9 mouse cellular contexts compared by ENCODE assay signal in the genomic region with DNA sequence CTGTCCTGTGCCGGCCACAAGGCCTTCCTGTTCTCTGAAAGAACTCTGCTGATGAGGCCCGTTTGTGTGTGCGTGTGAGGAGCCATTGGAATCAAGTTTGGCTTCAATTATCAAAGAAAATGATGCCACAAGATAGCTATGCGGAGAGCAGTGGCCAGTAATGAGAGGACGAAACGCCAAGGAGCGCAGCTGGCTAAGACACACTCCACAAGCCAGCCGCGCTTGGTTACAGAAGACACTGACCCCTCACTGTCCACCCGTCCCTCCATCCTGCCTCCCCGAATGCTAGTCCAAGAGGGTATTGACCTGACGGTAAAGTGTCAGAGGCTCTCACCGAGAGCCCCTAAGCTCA. TPM values are rescaled to one million over a fixed set of nuclear protein-coding genes. Genes with fewer than 3 reads are reported as not detected.
A peak's percentile ranks its signal among the peaks of the same experiment; 100 is the strongest.
DNase-seq lines count a peak whose midpoint lies in the region; ATAC-seq and TF ChIP-seq lines count a peak whose summit lies in the region.
"Had no signal": no experiment of that assay in that cellular context is flagged by ENCODE, and none has a peak within 500 bp of the region (broad histone marks: within the 10 kb centered on the region; RNA-seq: fewer than 3 reads in every experiment).

No protein-coding gene starts in this region.

- H3K4me1 ChIP-seq in heart, embryonic 14.5 days (ENCODE audit: control insufficient read depth in 2 of 2, insufficient read depth in 2 of 2, low read length in 2 of 2): peaks cover 37 to 49% of the 10 kb centered on the region in 2 experiments
- peaks cover 97% of the 10 kb centered on the region for H3K4me1 ChIP-seq in embryonic facial prominence, embryonic 10.5 days
- peaks cover 7% of the 10 kb centered on the region for H3K4me1 ChIP-seq in forebrain, postnatal 0 days (ENCODE audit: insufficient read depth)
- peaks cover 98% of the 10 kb centered on the region for H3K4me1 ChIP-seq in midbrain, embryonic 13.5 days (replicated peaks)

- no peak for ATAC-seq in heart, embryonic 14.5 days (ENCODE audit: insufficient number of reproducible peaks, insufficient read depth, low FRiP score, low read depth)
- no peak for ATAC-seq in forebrain, postnatal 0 days
- ATAC-seq in midbrain, embryonic 13.5 days: no peak

- DNase-seq in heart, postnatal 36 days: no peak
- no peak for DNase-seq in embryonic facial prominence, embryonic 10.5 days (ENCODE audit: low spot score)
- no peak for DNase-seq in forebrain, postnatal 0 days
- no peak for DNase-seq in embryo, embryonic 10 days (ENCODE audit: low spot score)
- DNase-seq in embryo, embryonic 11 days: no peak
- no peak for DNase-seq in T-cell, adult 2 months (ENCODE audit: low spot score)

- 51% methylated on average over 13 of the region's 13 CpGs for WGBS in heart, embryonic 14.5 days
- WGBS in embryonic facial prominence, embryonic 10.5 days: 21% methylated on average over 13 of the region's 13 CpGs
- 38% methylated on average over 13 of the region's 13 CpGs for WGBS in forebrain, postnatal 0 days
- 17% methylated on average over 13 of the region's 13 CpGs for WGBS in midbrain, embryonic 13.5 days

- H3K9ac ChIP-seq in heart, embryonic 14.5 days (ENCODE audit: low read length): peak overlapping the region; percentile 2; the same call in 1 of the 2 replicates
- H3K9ac ChIP-seq in forebrain, postnatal 0 days: no peak overlapping the region
- H3K9ac ChIP-seq in midbrain, embryonic 13.5 days (replicated peaks): peak overlapping the region; percentile 63

- 0 out of 4 replicates have a peak overlapping the region, but pooled peaks of 1 of the 2 experiments have one; percentile 10 for H3K27ac ChIP-seq in heart, embryonic 14.5 days (replicated peaks in 1 of 2; ENCODE audit: control insufficient read depth in 1 of 2, insufficient read depth in 1 of 2, low read depth in 2 of 2, low read length in 2 of 2)
- H3K27ac ChIP-seq in embryonic facial prominence, embryonic 10.5 days (replicated peaks): peak overlapping the region; percentile 48; the same call in 1 of the 2 replicates
- no peak overlapping the region for H3K27ac ChIP-seq in forebrain, postnatal 0 days (ENCODE audit: low read depth, low read length)
- peak overlapping the region; percentile 60 for H3K27ac ChIP-seq in midbrain, embryonic 13.5 days

- TF ChIP-seq CTCF in forebrain, postnatal 0 days (IDR thresholded peaks at IDR 0.05; ENCODE audit: low read depth): no peak

- H3K27me3 ChIP-seq in heart, embryonic 14.5 days (ENCODE audit: control insufficient read depth, insufficient read depth, low read length): peaks cover 18% of the 10 kb centered on the region
- H3K27me3 ChIP-seq in embryonic facial prominence, embryonic 10.5 days (replicated peaks; ENCODE audit: low read depth, poor library complexity, severe bottlenecking): peaks cover 32% of the 10 kb centered on the region
- no peaks in the 10 kb centered on the region for H3K27me3 ChIP-seq in forebrain, postnatal 0 days (ENCODE audit: insufficient read depth, low read length)
- H3K27me3 ChIP-seq in midbrain, embryonic 13.5 days: no peaks in the 10 kb centered on the region
- H3K27me3 ChIP-seq: CH12.LX had no signal

- H3K9me3 ChIP-seq in heart, embryonic 14.5 days (ENCODE audit: control insufficient read depth, low read length): no peaks in the 10 kb centered on the region
- H3K9me3 ChIP-seq in embryonic facial prominence, embryonic 10.5 days: no peaks in the 10 kb centered on the region; the same call in 1 of the 2 replicates
- H3K9me3 ChIP-seq in forebrain, postnatal 0 days (ENCODE audit: low read length): no peaks in the 10 kb centered on the region
- H3K9me3 ChIP-seq in midbrain, embryonic 13.5 days: no peaks in the 10 kb centered on the region

- no peak overlapping the region; the same call in 1 of the 2 replicates for H3K4me2 ChIP-seq in heart, embryonic 14.5 days (ENCODE audit: low read length)
- peak overlapping the region; percentile 23; the same call in 1 of the 2 replicates for H3K4me2 ChIP-seq in forebrain, postnatal 0 days (ENCODE audit: low read depth)
- H3K4me2 ChIP-seq in midbrain, embryonic 13.5 days (replicated peaks): peak overlapping the region; percentile 89

- intact Hi-C loops in heart, postnatal 36 days (cut with DNase I): loop anchor here (5.0 to 10.0 kb wide), 2 partner anchors 55 to 438 kb away; a partner anchor contains a TSS

- H3K36me3 ChIP-seq in heart, embryonic 14.5 days (ENCODE audit: control insufficient read depth, insufficient read depth, low read length): peaks cover 5% of the 10 kb centered on the region; the same call in 1 of the 2 replicates
- H3K36me3 ChIP-seq in embryonic facial prominence, embryonic 10.5 days (replicated peaks): peaks cover 77% of the 10 kb centered on the region
- H3K36me3 ChIP-seq in forebrain, postnatal 0 days (ENCODE audit: insufficient read depth): peaks cover 6% of the 10 kb centered on the region
- peaks cover 15% of the 10 kb centered on the region for H3K36me3 ChIP-seq in midbrain, embryonic 13.5 days

- H3K4me3 ChIP-seq in heart, embryonic 14.5 days (ENCODE audit: control insufficient read depth in 1 of 2, insufficient read depth in 1 of 2, low read depth in 1 of 2, low read length in 2 of 2): no peak overlapping the region
- peak overlapping the region; percentile 94 for H3K4me3 ChIP-seq in embryonic facial prominence, embryonic 10.5 days
- no peak overlapping the region for H3K4me3 ChIP-seq in forebrain, postnatal 0 days (ENCODE audit: low read depth, low read length)
- H3K4me3 ChIP-seq in midbrain, embryonic 13.5 days (replicated peaks): peak overlapping the region; percentile 97

RNA-seq across cellular contexts. Expression of a gene that starts 6.9 kb away (rescaled TPM):
- 0.93 and 2.6 TPM in 2 replicates for polyA plus RNA-seq in heart, embryonic 14.5 days (2014; fragmentation: Nextera tagmentation; extraction: Ambion mirVana)
- 1 to 10 TPM; 4.1 to 6.2 TPM for total RNA-seq in heart, postnatal 36 days (2021)
- polyA plus RNA-seq in embryonic facial prominence, embryonic 10.5 days (2016; fragmentation: Nextera tagmentation; extraction: Ambion mirVana): 12.7 and 15.3 TPM in 2 replicates
- 28.7 and 35.6 TPM in 2 replicates for total RNA-seq in forebrain, postnatal 0 days (2014; rRNA removed)
- polyA plus RNA-seq in forebrain, postnatal 0 days (2015; fragmentation: Nextera tagmentation; extraction: Ambion mirVana): 4.5 and 5.0 TPM in 2 replicates
- 15.4 and 17.2 TPM in 2 replicates for polyA plus RNA-seq in midbrain, embryonic 13.5 days (2015; fragmentation: Nextera tagmentation; extraction: Ambion mirVana)

Comparison
In these comparisons a context has a peak if more than half of its experiments do, and no peak if none do; other contexts are left out.
1. H3K4me3 ChIP-seq: peak in embryonic facial prominence, embryonic 10.5 days (single experiment) and midbrain, embryonic 13.5 days (single experiment); none in heart, embryonic 14.5 days (0 of 2) and forebrain, postnatal 0 days (single experiment).